8 mouse cellular contexts compared by ENCODE assay signal in the genomic region with DNA sequence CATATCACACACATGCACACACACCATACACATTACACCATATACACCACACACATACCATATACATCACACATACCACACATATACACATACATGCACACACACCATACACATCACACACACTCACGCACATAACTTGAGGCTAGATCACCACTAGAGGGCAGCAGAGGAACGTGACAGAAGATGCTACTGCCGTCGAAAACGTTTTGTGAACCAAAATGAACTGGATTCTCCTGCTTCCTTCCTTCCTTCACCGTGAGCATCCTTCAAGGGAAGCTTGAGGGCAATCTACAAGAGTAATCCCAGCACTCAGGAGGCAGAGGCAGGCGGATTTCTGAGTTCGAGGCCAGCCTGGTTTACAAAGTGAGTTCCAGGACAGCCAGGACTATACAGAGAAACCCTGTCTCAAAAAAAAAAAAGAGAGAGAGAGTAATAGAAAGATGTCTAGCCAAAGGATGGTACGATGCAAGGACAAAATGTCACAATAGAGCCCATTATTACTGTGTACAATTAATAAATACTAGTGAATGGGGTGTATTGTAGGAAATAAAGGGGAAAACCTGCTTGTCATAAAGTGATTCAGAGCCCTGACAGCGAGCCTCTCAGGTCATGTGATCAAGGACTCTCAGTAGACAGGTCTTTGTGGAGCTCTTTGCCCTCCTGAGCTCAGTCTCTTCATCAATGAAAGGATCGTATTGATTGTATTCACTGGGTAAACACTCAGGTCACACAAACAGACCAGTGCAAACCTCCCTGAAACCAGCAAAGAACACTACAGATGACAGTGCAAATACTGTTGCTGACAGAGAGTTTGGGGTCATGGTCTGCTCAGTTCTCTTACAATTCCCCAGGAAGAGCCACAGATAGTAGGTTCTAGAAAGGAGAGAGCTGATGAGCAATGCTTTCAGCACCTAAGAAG.
DNase-seq lines count a peak whose midpoint lies in the region; ATAC-seq and TF ChIP-seq lines count a peak whose summit lies in the region.

No protein-coding gene starts in this region.

- no peak overlapping the region for H3K9ac ChIP-seq in forebrain, embryonic 11.5 days (ENCODE audit: low read length)
- H3K9ac ChIP-seq in neural tube, embryonic 15.5 days (replicated peaks), result no peak overlapping the region

- H3K4me2 ChIP-seq in forebrain, embryonic 11.5 days (ENCODE audit: low read depth, low read length, severe bottlenecking), result no peak overlapping the region
- no peak overlapping the region for H3K4me2 ChIP-seq in neural tube, embryonic 15.5 days

- 29% methylated on average over 11 of the region's 11 CpGs for WGBS in forebrain, embryonic 11.5 days
- WGBS in neural tube, embryonic 15.5 days, result 27% methylated on average over 11 of the region's 11 CpGs
- 18% methylated on average over 11 of the region's 11 CpGs for WGBS in thymus, adult 2 months

- no peak overlapping the region for H3K4me3 ChIP-seq in forebrain, embryonic 11.5 days (ENCODE audit: low read depth, low read length)
- no peak overlapping the region for H3K4me3 ChIP-seq in neural tube, embryonic 15.5 days (replicated peaks)
- H3K4me3 ChIP-seq in thymus, adult 2 months (ENCODE audit: control insufficient read depth, insufficient read depth, low read length), result no peak overlapping the region

- no peaks in the 10 kb centered on the region for H3K9me3 ChIP-seq in forebrain, embryonic 11.5 days (ENCODE audit: control insufficient read depth, low read length)
- no peaks in the 10 kb centered on the region for H3K9me3 ChIP-seq in neural tube, embryonic 15.5 days (replicated peaks)

- peak; percentile 83 for DNase-seq in ES-CJ7 (ENCODE audit: low read depth, low spot score)
- peak; percentile 84 for DNase-seq in c-Kit-positive CD71-negative TER-119-negative erythroid progenitor cells, embryonic 14.5 days (ENCODE audit: low read depth)
- DNase-seq in forebrain, embryonic 11.5 days (ENCODE audit: low spot score), result peak; percentile 82
- peak; percentile 65 to 69 for DNase-seq in heart, postnatal 36 days
- peak; percentile 78 for DNase-seq in layer of hippocampus, adult 11-12 months (ENCODE audit: low spot score)
- DNase-seq in lung, adult 18-20 months, result peak; percentile 48 to 58
- peak; percentile 64 for DNase-seq in thymus, adult 2 months

- no peak overlapping the region for H3K27ac ChIP-seq in forebrain, embryonic 11.5 days (ENCODE audit: low read depth, low read length)
- no peak overlapping the region for H3K27ac ChIP-seq in neural tube, embryonic 15.5 days (replicated peaks)
- H3K27ac ChIP-seq in thymus, adult 2 months (ENCODE audit: control insufficient read depth, insufficient read depth, low read length), result no peak overlapping the region

- no peaks in the 10 kb centered on the region for H3K36me3 ChIP-seq in forebrain, embryonic 11.5 days (ENCODE audit: control insufficient read depth, insufficient read depth, low read length)
- H3K36me3 ChIP-seq in neural tube, embryonic 15.5 days, result no peaks in the 10 kb centered on the region
- no peaks in the 10 kb centered on the region for H3K36me3 ChIP-seq in thymus, adult 2 months (ENCODE audit: control insufficient read depth, insufficient read depth, low read length)

- no peaks in the 10 kb centered on the region for H3K27me3 ChIP-seq in forebrain, embryonic 11.5 days (ENCODE audit: control insufficient read depth, insufficient read depth, low read length)
- H3K27me3 ChIP-seq in neural tube, embryonic 15.5 days (replicated peaks), result no peaks in the 10 kb centered on the region
- H3K27me3 ChIP-seq in thymus, adult 2 months (ENCODE audit: control insufficient read depth, insufficient read depth, low read length), result no peaks in the 10 kb centered on the region

- TF ChIP-seq POLR2A in thymus, adult 2 months (IDR thresholded peaks at IDR 0.05; ENCODE audit: control insufficient read depth, extremely low read depth, insufficient read depth, low read length, poor library complexity), result no peak

- intact Hi-C loops in heart, postnatal 36 days (cut with DNase I), result loop anchor here (1.0 to 5.0 kb wide), 3 partner anchors 171 to 356 kb away; no protein-coding TSS in a partner anchor

- peak; percentile 83 for ATAC-seq in forebrain, embryonic 11.5 days (replicated peaks; ENCODE audit: low FRiP score)
- ATAC-seq in neural tube, embryonic 15.5 days (ENCODE audit: low FRiP score), result peak; percentile 83

- no peak for TF ChIP-seq CTCF in thymus, adult 2 months (IDR thresholded peaks at IDR 0.05; ENCODE audit: borderline replicate concordance, control insufficient read depth, extremely low read depth, insufficient read depth, low read length, poor library complexity)

- H3K4me1 ChIP-seq in forebrain, embryonic 11.5 days (replicated peaks; ENCODE audit: control insufficient read depth, insufficient read depth, low read length), result no peaks in the 10 kb centered on the region
- H3K4me1 ChIP-seq in neural tube, embryonic 15.5 days, result no peaks in the 10 kb centered on the region
- H3K4me1 ChIP-seq in thymus, adult 2 months (replicated peaks; ENCODE audit: control insufficient read depth, insufficient read depth, low read length), result peaks cover 9% of the 10 kb centered on the region
